Mouse (Mus musculus) olfactory bulb, adult 2 months (tissue): ENCODE measurements at regions not wholly inside any gene's neighbourhood (a gene's known extent, or its start where the extent isn't known, plus 50 kb on each side); places are given as distances from the start of the nearest gene placed in this dataset.

Experiments used
- CTCF ChIP-seq: fragments of 200-500 bp; IDR thresholded peaks from 2 replicates; pipeline ENCODE4 v1.5.1; 2012; ENCODE audit warnings: low read depth, mild to moderate bottlenecking, low read length, moderate library complexity; ENCODE audit not compliant: insufficient read depth
- POLR2A ChIP-seq: fragments of 200-500 bp; IDR thresholded peaks from 2 replicates; pipeline ENCODE4 v1.6.1; 2012; ENCODE audit warnings: mild to moderate bottlenecking, low read depth, low read length, moderate library complexity; ENCODE audit not compliant: insufficient read depth

DNA sequence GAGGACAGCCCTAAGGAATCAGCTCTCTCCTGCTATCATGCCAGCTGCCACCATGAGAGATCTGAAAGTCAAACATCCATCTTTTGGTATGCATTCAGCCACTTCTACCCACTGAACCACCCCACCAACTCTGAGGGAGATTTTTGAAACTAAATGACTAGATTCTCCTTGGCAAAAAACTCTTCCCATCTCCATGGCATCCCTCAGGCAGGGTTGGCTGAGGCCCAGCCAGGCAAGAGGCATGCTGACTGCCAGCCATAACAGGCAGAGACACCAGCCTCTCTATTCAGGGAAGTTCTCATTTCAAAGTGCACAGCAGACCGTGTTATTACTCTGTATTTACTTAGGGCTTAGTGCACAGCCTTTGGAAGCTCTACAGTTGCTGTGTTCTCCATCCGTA lies 90.5 kb upstream of the Zdhhc25 start:
- TF ChIP-seq CTCF (no peak), POLR2A (no peak)
